Mouse (Mus musculus): ENCODE data around the gene Cdhr1. TPM values are rescaled to one million over a fixed set of nuclear protein-coding genes. Genes with fewer than 3 reads are reported as not detected.

Gene Cdhr1
- polyA plus RNA-seq, 1 experiment from 2014 or later: 0.15 TPM

Other genes starting within 250 kb of the Cdhr1 start
- gene Ccser2, start 129.6 kb downstream of the Cdhr1 start, polyA plus RNA-seq (2014; fragmentation: Nextera tagmentation; extraction: Ambion mirVana): 28.6 and 29.7 TPM in 2 replicates
- gene Rgr, start 49.4 kb downstream of the Cdhr1 start, polyA plus RNA-seq (2014; fragmentation: Nextera tagmentation; extraction: Ambion mirVana): not detected in 2 replicates
- gene Lrit1, start 43.5 kb downstream of the Cdhr1 start, polyA plus RNA-seq (2014; fragmentation: Nextera tagmentation; extraction: Ambion mirVana): not detected in 2 replicates
- not detected in 2 replicates for gene Lrit2, start 30.4 kb downstream of the Cdhr1 start, polyA plus RNA-seq (2014; fragmentation: Nextera tagmentation; extraction: Ambion mirVana)
- gene 2610528A11Rik, start 15.7 kb upstream of the Cdhr1 start, polyA plus RNA-seq (2014; fragmentation: Nextera tagmentation; extraction: Ambion mirVana): 3.0 and 3.2 TPM in 2 replicates
- 178 and 182 TPM in 2 replicates for gene Ghitm, start 36.9 kb upstream of the Cdhr1 start, polyA plus RNA-seq (2014; fragmentation: Nextera tagmentation; extraction: Ambion mirVana)

All from limb, embryonic 11.5 days (tissue).